Mouse (Mus musculus) ES-E14 (cell line): ENCODE measurements at regions not wholly inside any gene's neighbourhood (a gene's known extent, or its start where the extent isn't known, plus 50 kb on each side); places are given as distances from the start of the nearest gene placed in this dataset.

Source experiments
- HCFC1 ChIP-seq: IDR thresholded peaks from 2 replicates; pipeline ENCODE4 v1.6.1; 2012; ENCODE audit warnings: low read length, inconsistent platforms, borderline replicate concordance; ENCODE audit not compliant: insufficient read depth
- ZC3H11A ChIP-seq: IDR thresholded peaks from 2 replicates; pipeline ENCODE4 v1.6.1; 2012; ENCODE audit warnings: low read depth, mild to moderate bottlenecking, inconsistent platforms, low read length, borderline replicate concordance

DNA sequence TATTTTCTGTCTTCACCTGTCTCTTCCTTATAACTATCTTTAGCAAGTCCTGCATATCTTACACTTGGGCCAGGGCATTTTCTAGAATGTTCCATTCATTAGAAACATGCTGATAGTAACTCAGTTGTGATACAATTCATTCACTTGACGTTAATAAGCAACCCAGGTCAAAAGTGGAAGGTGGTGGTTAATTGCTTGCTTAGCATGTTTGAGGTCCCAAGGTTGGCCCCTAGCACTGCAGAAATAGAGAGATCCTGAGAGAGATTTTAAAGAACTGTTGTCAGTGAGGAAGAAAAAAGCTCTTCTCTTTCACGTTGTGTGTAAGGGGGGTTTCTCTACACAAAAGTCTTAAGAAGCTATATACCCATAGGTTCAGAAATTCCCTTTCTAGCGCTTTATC is 178.7 kb downstream of the Cd83 start:
- no peak for TF ChIP-seq ZC3H11A
- TF ChIP-seq HCFC1, result no peak
